Mouse (Mus musculus): ENCODE results near the gene Ddx60.

Ddx60 gene

GRCm38 (mm10) chr8:61985703-61986475 is 58.0 kb downstream of the Ddx60 start:
- no peak for DNase-seq (ENCODE audit: low read depth)

GRCm38 (mm10) chr8:61989464-61989863 is 61.6 kb downstream of the Ddx60 start:
- no peak for DNase-seq (ENCODE audit: low read depth)

DNA sequence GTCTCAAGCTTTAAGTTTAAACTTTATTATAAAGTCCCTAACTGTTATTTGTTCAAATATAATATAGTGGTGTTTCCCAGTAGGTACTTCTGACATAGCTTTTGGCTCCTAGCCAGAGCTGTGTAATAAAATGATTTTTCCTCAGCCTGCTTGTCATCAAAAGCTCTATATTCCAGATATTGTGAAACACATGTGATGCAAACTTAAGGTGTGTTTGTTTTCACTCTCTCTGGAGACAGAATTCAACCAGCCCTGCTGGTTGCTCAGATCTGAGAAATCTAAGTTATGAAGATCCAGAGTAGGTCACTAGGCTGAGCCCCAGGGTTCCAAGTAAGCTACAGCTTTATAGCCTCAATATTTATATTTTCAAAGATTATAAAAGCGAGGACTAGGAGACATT is 64.9 kb downstream of the Ddx60 start:
- DNase-seq (ENCODE audit: low read depth) = no peak

- no peak for DNase-seq (ENCODE audit: low read depth)
Observed at GRCm38 (mm10) chr8:61997125-61997524, 69.2 kb downstream of the Ddx60 start.

- DNase-seq (ENCODE audit: low read depth) = no peak
Observed at GRCm38 (mm10) chr8:62014166-62014565, 86.3 kb downstream of the Ddx60 start.

DNA sequence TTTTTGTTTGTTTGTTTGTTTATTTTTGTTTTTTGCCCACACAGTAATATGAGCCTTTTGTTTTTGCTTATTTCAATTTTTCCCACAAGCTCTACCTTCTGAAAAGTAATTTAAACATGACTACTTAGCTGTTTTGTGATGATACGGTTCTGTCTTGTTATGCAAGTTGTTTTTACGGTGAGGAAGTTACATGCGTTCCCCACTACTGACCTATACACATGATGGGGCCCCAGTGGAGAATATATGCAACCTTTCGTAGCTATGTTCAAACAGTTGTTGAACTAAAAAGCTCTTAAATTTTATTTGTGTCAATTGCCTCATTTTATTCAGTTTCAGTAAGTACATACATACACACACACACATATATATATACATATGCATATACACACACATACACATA is 86.7 kb downstream of the Ddx60 start:
- no peak for DNase-seq (ENCODE audit: low read depth)

DNA sequence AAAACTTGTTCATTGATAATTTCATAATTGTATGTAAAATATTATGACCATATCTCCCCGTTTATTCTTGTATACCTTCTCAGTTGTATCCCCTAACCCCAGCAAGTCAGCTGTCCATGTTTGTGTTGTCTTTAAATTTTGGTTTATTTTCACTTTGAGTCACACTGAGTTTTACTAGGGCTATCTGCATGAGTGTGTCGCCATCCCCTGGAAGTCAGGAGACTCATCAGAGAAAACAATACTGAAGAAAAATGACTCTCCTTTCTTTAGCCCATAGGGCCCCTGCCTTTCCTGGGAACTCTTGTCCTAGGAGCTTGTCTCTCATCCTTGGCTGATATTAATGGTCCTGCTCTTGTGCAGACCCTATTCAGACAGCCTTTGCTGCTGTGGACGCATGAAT is 106.5 kb downstream of the Ddx60 start:
- DNase-seq (ENCODE audit: low read depth) = no peak

DNA sequence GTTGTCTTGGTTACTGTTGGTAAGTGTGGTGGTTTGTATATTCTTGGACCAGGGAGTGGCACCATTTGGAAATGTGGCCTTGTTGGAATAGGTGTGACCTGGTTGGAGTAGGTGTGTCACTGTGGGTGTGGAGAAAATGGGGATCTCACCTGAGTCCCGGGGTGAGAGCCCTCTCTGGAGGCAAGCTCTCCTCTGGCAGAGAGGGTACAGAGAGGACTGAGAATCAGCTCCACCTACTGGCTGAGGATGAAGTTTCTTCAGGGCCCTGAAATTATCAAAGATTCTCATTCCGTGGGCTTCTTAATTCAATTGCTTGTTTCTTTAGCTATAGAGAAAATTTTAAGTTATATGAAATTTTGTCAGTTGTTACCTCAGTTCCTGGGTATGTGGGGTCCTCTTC is 118.9 kb downstream of the Ddx60 start:
- no peak for DNase-seq (ENCODE audit: low read depth)

DNA sequence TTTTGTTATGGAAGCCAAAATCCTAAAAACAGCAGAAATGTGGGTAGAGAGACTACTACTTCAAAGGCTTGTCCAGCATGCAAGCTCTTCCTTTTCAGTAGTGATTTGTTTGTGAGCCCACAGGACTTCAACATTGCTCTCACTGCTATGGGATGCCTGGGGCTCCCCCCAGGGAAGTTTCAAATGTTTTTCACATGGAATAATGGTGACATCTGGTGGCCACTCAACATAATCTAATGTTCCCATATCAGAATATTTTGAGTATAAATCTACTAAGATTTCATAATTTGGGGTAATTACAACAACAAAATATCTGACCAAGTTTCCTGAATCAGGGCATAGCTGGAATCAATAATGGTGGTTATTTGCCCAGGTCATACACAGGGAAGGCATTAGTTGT is 132.5 kb downstream of the Ddx60 start:
- DNase-seq (ENCODE audit: low read depth) = no peak

- DNase-seq (ENCODE audit: low read depth) = no peak
Observed at GRCm38 (mm10) chr8:62068305-62068704, 140.4 kb downstream of the Ddx60 start.

- peak; percentile 9 for DNase-seq (ENCODE audit: low read depth)
Observed at GRCm38 (mm10) chr8:62080195-62080802, 152.4 kb downstream of the Ddx60 start.

- DNase-seq (ENCODE audit: low read depth) = no peak
Observed at GRCm38 (mm10) chr8:62081804-62082203, 153.9 kb downstream of the Ddx60 start.

Measured in c-Kit-positive CD71-positive TER-119-negative erythroid progenitor cells, embryonic 14.5 days (primary cell).